Mouse (Mus musculus) layer of hippocampus, adult 11-12 months (tissue): ENCODE results near the gene B430305J03Rik.

Experiments used
- DNase-seq: peaks from one replicate; pipeline ENCODE4 v3.0.0; 2022; ENCODE audit warnings: low spot score

Gene B430305J03Rik

GRCm38 (mm10) chr3:61348036-61348614, 17.6 kb downstream of the B430305J03Rik start:
- DNase-seq, result no peak

GRCm38 (mm10) chr3:61345636-61346035, 20.1 kb downstream of the B430305J03Rik start:
- DNase-seq, result no peak

- no peak for DNase-seq
Measured at GRCm38 (mm10) chr3:61344031-61344430, 21.7 kb downstream of the B430305J03Rik start.

DNA sequence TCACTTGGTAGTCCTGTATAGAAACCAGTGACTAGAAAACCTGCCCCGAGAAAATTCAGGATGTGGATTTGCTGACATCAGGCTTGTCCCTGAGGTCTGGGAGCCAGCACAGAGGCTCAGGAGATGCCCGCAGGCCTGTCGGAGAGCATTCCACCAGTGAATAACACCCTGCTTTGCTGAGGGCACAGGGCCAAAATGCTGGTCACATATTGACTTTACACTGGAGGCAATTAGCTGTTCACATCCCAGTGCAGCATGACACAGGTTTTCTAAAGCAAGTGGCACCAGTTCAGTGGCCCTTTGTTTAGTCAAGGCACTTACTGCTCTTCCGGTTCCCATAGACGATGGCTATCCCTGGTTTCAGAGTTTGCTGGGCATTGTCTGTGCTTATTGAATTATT, 25.4 kb downstream of the B430305J03Rik start:
- no peak for DNase-seq

DNA sequence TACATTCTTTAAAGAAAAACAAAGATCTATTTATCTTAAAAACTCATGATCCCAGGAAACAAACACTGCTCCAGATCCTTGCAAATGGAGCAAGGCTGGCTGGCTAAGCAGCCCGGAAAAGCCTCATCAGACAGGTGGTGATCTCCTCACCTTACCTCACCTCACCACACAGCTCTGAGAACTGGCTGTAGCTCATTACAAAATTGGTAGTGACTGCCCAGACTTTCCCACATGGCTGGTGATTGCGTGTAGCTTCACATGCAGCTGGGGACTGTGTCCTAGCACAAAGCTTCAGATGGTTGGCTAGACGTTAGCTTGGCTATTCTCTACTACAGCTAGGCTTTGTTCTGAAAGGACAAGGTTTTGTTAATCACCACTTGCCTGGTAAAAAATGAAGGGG, 28.5 kb downstream of the B430305J03Rik start:
- DNase-seq, result no peak

DNA sequence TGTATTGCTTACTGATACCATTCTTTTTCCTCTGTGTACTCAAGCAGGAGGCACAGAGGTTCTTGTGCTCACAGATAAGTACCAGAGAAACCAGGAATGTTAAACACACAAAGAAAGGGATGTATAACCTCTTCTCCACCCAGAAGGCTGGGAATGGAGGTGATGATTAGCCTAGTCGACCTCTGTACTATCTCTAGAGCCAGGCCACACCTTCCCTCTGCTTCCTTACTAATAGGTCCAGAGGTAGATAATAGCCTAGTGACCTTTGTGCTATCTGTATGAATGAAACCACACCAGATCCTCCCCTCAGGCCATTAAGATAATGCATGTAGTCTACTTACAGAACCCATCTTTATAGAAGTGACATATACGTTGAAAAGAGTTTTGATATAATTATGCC, 29.5 kb downstream of the B430305J03Rik start:
- no peak for DNase-seq

DNA sequence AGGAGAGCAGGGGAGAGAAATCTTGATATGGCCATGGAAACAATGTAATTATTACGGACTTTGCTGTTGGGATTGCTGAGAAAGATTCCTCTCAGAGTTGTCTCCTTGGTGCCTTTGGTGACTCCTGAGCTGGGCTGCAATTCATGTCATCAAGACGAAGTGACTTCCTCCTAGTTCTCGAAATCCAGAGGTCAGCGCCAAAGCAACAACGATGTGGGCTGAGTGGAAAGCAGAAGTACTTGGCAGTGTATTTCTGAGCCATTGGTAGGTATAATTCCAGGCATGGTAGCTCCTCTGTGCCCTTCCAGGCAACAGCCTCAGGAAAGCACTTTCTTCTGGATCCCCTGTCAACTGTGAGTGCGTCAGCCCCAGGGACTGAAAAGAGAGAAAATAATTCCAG, 44.1 kb downstream of the B430305J03Rik start:
- no peak for DNase-seq

DNA sequence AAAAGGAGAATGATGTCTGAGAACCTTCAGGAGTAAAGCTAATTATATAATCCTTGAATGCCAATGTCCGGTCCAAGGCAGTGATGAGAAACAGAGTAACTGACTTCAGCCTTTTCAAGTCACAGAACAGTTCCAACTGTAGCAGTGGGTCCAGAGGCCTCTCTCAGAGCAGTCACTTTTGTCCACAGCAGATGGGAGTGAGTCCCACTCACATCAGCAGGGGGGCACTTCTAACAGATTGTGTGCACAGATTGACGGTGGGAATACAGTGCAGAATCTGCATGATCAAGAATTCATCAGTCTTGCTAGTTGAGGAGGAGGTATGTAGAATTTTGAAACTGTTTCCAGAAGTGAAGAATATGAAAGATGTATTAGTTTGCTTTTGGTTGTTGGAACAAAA, 45.7 kb downstream of the B430305J03Rik start:
- peak; percentile 49 for DNase-seq

DNA sequence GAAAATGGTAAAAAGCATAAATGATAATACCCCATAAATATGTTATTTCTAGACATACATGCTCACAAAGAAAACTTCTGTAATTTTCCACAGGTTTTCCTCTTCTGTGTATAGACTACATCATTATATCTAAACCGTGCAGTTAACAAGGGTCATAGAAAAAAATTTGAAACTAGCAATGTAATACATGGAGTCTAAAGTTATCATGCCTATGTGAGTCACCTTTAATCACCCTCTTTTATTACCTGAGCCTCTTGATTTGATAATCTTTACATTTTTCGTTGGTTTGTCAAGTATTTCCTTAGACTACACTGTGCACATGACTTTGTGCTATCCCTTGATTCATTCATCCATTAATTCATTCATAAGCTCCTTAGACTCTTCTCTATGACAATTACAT, 50.7 kb downstream of the B430305J03Rik start:
- DNase-seq, result no peak
